Mouse (Mus musculus): ENCODE results near the gene Emilin1. TPM values are rescaled to one million over a fixed set of nuclear protein-coding genes. Genes with fewer than 3 reads are reported as not detected.
A peak's percentile ranks its signal among the peaks of the same experiment; 100 is the strongest.

The Emilin1 gene
- total RNA-seq, 1 experiment from 2014 or later, result 22.0 TPM

GRCm38 (mm10) chr5:30920621-30921020 is 7.4 kb downstream of the Emilin1 start:
- peak; percentile 36 for ATAC-seq (replicated peaks; ENCODE audit: insufficient number of reproducible peaks, low FRiP score, low TSS enrichment, poor library complexity, severe bottlenecking)

- ATAC-seq (replicated peaks; ENCODE audit: insufficient number of reproducible peaks, low FRiP score, low TSS enrichment, poor library complexity, severe bottlenecking), result peak; percentile 54
Measured at GRCm38 (mm10) chr5:30921256-30922033, 8.2 kb downstream of the Emilin1 start, which contains the start of gene Khk. Khk (plus strand) TSS chr5:30921431.

- ATAC-seq (replicated peaks; ENCODE audit: insufficient number of reproducible peaks, low FRiP score, low TSS enrichment, poor library complexity, severe bottlenecking), result no peak
Measured at GRCm38 (mm10) chr5:30922581-30923041, 9.4 kb downstream of the Emilin1 start.

GRCm38 (mm10) chr5:30923119-30923518 is 9.9 kb downstream of the Emilin1 start:
- ATAC-seq (replicated peaks; ENCODE audit: insufficient number of reproducible peaks, low FRiP score, low TSS enrichment, poor library complexity, severe bottlenecking), result no peak

- ATAC-seq (replicated peaks; ENCODE audit: insufficient number of reproducible peaks, low FRiP score, low TSS enrichment, poor library complexity, severe bottlenecking), result no peak
Measured at GRCm38 (mm10) chr5:30924614-30925013, 11.4 kb downstream of the Emilin1 start.

GRCm38 (mm10) chr5:30925217-30925616 is 12.0 kb downstream of the Emilin1 start:
- ATAC-seq (replicated peaks; ENCODE audit: insufficient number of reproducible peaks, low FRiP score, low TSS enrichment, poor library complexity, severe bottlenecking), result no peak

- no peak for ATAC-seq (replicated peaks; ENCODE audit: insufficient number of reproducible peaks, low FRiP score, low TSS enrichment, poor library complexity, severe bottlenecking)
Measured at GRCm38 (mm10) chr5:30926073-30926472, 12.9 kb downstream of the Emilin1 start.

GRCm38 (mm10) chr5:30927945-30928529 is 14.8 kb downstream of the Emilin1 start:
- no peak for ATAC-seq (replicated peaks; ENCODE audit: insufficient number of reproducible peaks, low FRiP score, low TSS enrichment, poor library complexity, severe bottlenecking)

GRCm38 (mm10) chr5:30930121-30930520 is 16.9 kb downstream of the Emilin1 start:
- ATAC-seq (replicated peaks; ENCODE audit: insufficient number of reproducible peaks, low FRiP score, low TSS enrichment, poor library complexity, severe bottlenecking), result 0 out of 2 replicates have a peak, but pooled peaks have one; percentile 29

- no peak for ATAC-seq (replicated peaks; ENCODE audit: insufficient number of reproducible peaks, low FRiP score, low TSS enrichment, poor library complexity, severe bottlenecking)
Measured at GRCm38 (mm10) chr5:30930846-30931245, 17.6 kb downstream of the Emilin1 start.

- ATAC-seq (replicated peaks; ENCODE audit: insufficient number of reproducible peaks, low FRiP score, low TSS enrichment, poor library complexity, severe bottlenecking), result no peak
Measured at GRCm38 (mm10) chr5:30931378-30931777, 18.2 kb downstream of the Emilin1 start.

- ATAC-seq (replicated peaks; ENCODE audit: insufficient number of reproducible peaks, low FRiP score, low TSS enrichment, poor library complexity, severe bottlenecking), result no peak
Measured at GRCm38 (mm10) chr5:30933705-30934104, 20.5 kb downstream of the Emilin1 start.

- no peak for ATAC-seq (replicated peaks; ENCODE audit: insufficient number of reproducible peaks, low FRiP score, low TSS enrichment, poor library complexity, severe bottlenecking)
Measured at GRCm38 (mm10) chr5:30934725-30935461, 21.7 kb downstream of the Emilin1 start.

- no peak for ATAC-seq (replicated peaks; ENCODE audit: insufficient number of reproducible peaks, low FRiP score, low TSS enrichment, poor library complexity, severe bottlenecking)
Measured at GRCm38 (mm10) chr5:30943004-30943403, 29.8 kb downstream of the Emilin1 start.

- ATAC-seq (replicated peaks; ENCODE audit: insufficient number of reproducible peaks, low FRiP score, low TSS enrichment, poor library complexity, severe bottlenecking), result no peak
Measured at GRCm38 (mm10) chr5:30944344-30944743, 31.1 kb downstream of the Emilin1 start.

GRCm38 (mm10) chr5:30944956-30945781 is 32.0 kb downstream of the Emilin1 start, which contains the start of gene Cgref1:
Cgref1 (minus strand) TSS chr5:30945591.
- no peak for ATAC-seq (replicated peaks; ENCODE audit: insufficient number of reproducible peaks, low FRiP score, low TSS enrichment, poor library complexity, severe bottlenecking)

GRCm38 (mm10) chr5:30948620-30949019 is 35.4 kb downstream of the Emilin1 start:
- ATAC-seq (replicated peaks; ENCODE audit: insufficient number of reproducible peaks, low FRiP score, low TSS enrichment, poor library complexity, severe bottlenecking), result no peak

- ATAC-seq (replicated peaks; ENCODE audit: insufficient number of reproducible peaks, low FRiP score, low TSS enrichment, poor library complexity, severe bottlenecking), result peak; percentile 84
Measured at GRCm38 (mm10) chr5:30949654-30950326, 36.6 kb downstream of the Emilin1 start.
